Mouse (Mus musculus) heart, embryonic 16.5 days (tissue): Measurements from ENCODE around the gene Fnip1. TPM values are rescaled to one million over a fixed set of nuclear protein-coding genes. Genes with fewer than 3 reads are reported as not detected.

Experiments
- ATAC-seq: fragments of 200-750 bp; cut with Nextera tagmentation; replicated peaks from 2 replicates; pipeline ENCODE4 v1.8.0; 2017; ENCODE audit warnings: moderate number of reproducible peaks; ENCODE audit not compliant: insufficient read depth, low FRiP score; ENCODE audit errors: extremely low read depth
- H3K27ac ChIP-seq: fragments of 300-500 bp; sonication (generic); 2 replicates; pipeline ENCODE4 v1.5.1; 2014; ENCODE audit warnings: mild to moderate bottlenecking, low read length, control low read depth, moderate library complexity
- H3K27me3 ChIP-seq: fragments of 300-500 bp; sonication (generic); 2 replicates; pipeline ENCODE4 v1.6.1; 2014; ENCODE audit warnings: low read length, mixed read lengths; ENCODE audit not compliant: control insufficient read depth, insufficient read depth
- H3K36me3 ChIP-seq: fragments of 300-500 bp; sonication (generic); 2 replicates; pipeline ENCODE4 v1.6.1; 2014; ENCODE audit not compliant: control insufficient read depth, insufficient read depth
- H3K4me1 ChIP-seq: fragments of 300-500 bp; sonication (generic); 2 replicates; pipeline ENCODE4 v1.6.1; 2014; ENCODE audit warnings: low read length, mixed read lengths; ENCODE audit not compliant: control insufficient read depth, insufficient read depth
- H3K4me2 ChIP-seq: fragments of 300-500 bp; sonication (generic); 2 replicates; pipeline ENCODE4 v1.6.1; 2014; ENCODE audit warnings: low read depth, mild to moderate bottlenecking, control low read depth, low read length
- H3K4me3 ChIP-seq: fragments of 300-500 bp; sonication (generic); 2 replicates; pipeline ENCODE4 v1.5.1; 2014; ENCODE audit warnings: mild to moderate bottlenecking, control low read depth, low read length
- H3K9ac ChIP-seq: fragments of 300-500 bp; sonication (generic); 2 replicates; pipeline ENCODE4 v1.6.1; 2014; ENCODE audit warnings: low read length, control low read depth
- H3K9me3 ChIP-seq: fragments of 300-500 bp; sonication (generic); replicated peaks from 2 replicates; pipeline ENCODE4 v1.6.1; 2016; ENCODE audit warnings: low read length; ENCODE audit not compliant: control insufficient read depth
- WGBS: fragments of 180-500 bp; shearing (Covaris S2); extraction: QIAGEN DNeasy Blood & Tissue Kit; methylation state at CpG from one replicate; pipeline ENCODE4 v1.1.7; 2014; 5-methylcytosine and 5-hydroxymethylcytosine counted together
- polyA plus RNA-seq: library from polyadenylated mRNA; unstranded; fragments of >200 nt; fragmentation: Nextera tagmentation; extraction: Ambion mirVana; gene quantifications from 2 replicates; pipeline ENCODE4 v1.2.1, GENCODE M21; 2015

The Fnip1 gene
- polyA plus RNA-seq, 1 experiment from 2014 or later: 9.3 TPM

DNA sequence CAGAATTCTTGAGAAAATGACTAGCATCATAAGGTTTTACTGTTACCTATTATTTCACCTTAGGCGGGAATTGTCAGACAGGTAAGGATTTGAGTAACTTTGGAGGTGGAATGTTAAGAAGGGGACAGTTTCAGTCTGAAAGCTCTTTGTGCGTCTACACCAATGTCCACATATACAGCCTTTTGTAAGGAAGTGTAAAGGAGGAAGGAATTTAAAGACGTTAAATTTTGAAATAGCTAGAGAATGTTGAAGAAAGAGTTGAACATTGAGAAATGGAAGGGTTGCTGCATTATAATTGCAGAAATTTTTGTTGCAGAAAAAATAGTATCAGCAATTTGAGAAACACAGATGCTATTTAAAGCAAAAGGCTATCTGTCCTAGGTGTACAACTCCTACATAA is 48.0 kb downstream of the Fnip1 start:
- Histone ChIP-seq H3K36me3 (peaks cover 5% of the 10 kb centered on the region; the same call in 1 of the 2 replicates), H3K27ac (no peak overlapping the region), H3K4me1 (no peaks in the 10 kb centered on the region), H3K4me2 (no peak overlapping the region), H3K4me3 (no peak overlapping the region), H3K27me3 (no peaks in the 10 kb centered on the region), H3K9ac (no peak overlapping the region), H3K9me3 (no peaks in the 10 kb centered on the region)
- WGBS: 82% methylated on average over 3 of the region's 3 CpGs
- no peak for ATAC-seq

DNA sequence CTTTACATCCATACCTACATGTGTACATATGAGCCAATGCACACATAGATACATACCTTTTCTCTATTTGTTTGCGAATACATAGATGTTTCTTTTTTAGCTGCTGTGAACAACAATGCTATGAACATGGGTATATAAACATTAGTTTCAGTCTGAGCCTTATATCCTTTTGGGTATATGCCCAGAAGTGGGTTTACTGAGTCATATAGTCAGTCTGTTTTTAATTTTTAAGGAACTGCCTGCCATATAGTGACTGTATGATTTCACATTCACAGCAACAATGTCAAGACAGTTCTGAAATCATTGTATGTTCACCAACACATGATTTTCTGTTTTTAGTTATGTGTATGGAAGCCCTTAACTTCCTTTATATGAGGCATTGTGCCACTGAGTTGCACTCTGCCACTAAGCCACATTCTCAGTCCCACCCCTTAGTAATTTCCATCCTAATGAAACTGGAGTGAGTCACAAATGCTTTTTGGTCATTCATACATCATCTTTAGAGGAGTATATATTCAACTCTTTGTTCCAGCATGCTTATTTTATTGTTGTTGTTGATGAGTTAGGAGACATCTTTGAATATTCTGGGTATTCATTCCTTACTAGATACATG is 54.1 kb downstream of the Fnip1 start:
- H3K9me3 ChIP-seq: no peaks in the 10 kb centered on the region
- peaks cover 8% of the 10 kb centered on the region; the same call in 1 of the 2 replicates for H3K36me3 ChIP-seq
- H3K4me2 ChIP-seq: no peak overlapping the region
- no peaks in the 10 kb centered on the region for H3K4me1 ChIP-seq
- WGBS: 95% methylated on average over 1 of the region's 1 CpGs
- no peaks in the 10 kb centered on the region for H3K27me3 ChIP-seq
- H3K27ac ChIP-seq: no peak overlapping the region
- H3K4me3 ChIP-seq: no peak overlapping the region
- H3K9ac ChIP-seq: no peak overlapping the region
- ATAC-seq: no peak

DNA sequence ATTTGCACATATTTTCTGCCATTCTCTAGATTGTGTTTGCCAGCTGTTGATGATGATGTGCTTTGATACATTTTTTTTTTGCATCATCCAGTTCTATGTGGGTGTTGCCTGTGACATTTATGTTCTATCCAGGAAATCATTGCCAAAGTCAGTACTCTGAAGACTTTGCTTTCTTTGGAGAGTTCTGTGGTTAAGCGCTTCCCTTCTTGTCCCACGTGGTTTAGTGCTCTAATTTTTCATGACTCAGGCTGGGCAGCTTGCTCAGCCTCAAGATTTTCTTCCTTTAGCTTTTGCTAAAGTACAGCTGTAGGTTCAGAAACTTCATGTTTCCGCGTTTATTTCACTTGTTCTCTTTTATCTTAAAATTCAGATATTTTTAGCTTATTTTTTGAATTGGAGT is 54.6 kb downstream of the Fnip1 start:
- Histone ChIP-seq H3K9ac (no peak overlapping the region), H3K4me2 (no peak overlapping the region), H3K27me3 (no peaks in the 10 kb centered on the region), H3K9me3 (no peaks in the 10 kb centered on the region), H3K4me3 (no peak overlapping the region), H3K36me3 (peaks cover 8% of the 10 kb centered on the region; the same call in 1 of the 2 replicates), H3K4me1 (no peaks in the 10 kb centered on the region), H3K27ac (no peak overlapping the region; the same call in 1 of the 2 replicates)
- WGBS: 66% methylated on average over 4 of the region's 4 CpGs
- ATAC-seq: no peak

DNA sequence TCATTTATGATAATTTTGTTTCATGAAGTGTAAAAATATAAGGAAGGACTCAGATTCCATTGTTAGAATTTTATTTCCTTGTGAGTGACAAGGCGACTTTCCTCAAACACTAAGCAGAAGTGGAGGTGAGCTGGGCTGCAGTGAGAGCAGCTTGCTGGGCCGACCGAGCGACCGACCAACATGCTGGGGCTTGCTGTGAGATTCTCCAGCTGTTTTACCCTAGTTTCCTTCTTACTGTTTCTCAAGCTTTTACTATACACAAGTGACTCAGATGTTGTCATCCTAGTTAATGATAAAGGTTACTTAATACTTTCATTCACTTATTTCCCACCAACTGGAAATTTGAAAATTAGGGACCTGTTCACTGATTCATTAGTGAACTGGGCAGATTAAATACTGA is 61.8 kb downstream of the Fnip1 start:
- Histone ChIP-seq H3K27ac (no peak overlapping the region), H3K9ac (no peak overlapping the region), H3K36me3 (peaks cover 15% of the 10 kb centered on the region), H3K9me3 (no peaks in the 10 kb centered on the region), H3K4me3 (no peak overlapping the region), H3K4me2 (no peak overlapping the region), H3K27me3 (no peaks in the 10 kb centered on the region), H3K4me1 (no peaks in the 10 kb centered on the region)
- ATAC-seq: no peak
- WGBS: 80% methylated on average over 5 of the region's 5 CpGs

DNA sequence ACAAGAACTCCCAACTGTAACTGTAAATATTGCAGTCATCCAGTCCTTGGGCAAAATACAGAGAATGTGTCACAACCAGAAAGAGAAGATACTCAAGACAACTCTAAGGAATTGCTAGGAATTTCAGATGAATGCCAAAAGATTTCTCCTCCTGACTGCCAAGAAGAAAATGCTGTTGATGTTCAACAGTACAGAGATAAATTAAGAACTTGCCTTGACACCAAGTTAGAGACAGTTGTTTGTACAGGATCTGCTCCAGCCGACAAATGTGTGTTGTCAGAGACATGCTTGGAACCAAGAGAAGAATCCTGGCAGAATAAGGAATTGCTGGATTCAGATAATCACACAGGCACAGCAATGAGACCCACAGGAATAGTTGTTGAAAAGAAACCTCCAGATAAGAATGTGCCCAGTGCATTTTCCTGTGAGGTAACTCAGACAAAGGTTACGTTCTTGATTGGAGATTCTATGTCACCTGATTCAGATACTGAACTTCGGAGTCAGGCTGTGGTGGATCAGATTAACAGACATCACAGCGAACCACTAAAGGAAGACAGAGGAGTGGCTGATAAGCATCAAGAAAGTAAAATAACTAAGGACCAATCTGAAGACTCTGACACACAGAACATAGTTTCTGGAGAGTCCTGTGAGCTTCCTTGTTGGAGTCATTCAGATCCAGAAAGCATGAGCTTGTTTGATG is 64.7 kb downstream of the Fnip1 start:
- peak overlapping the region; percentile 34; the same call in 1 of the 2 replicates for H3K27ac ChIP-seq
- no peaks in the 10 kb centered on the region for H3K27me3 ChIP-seq

DNA sequence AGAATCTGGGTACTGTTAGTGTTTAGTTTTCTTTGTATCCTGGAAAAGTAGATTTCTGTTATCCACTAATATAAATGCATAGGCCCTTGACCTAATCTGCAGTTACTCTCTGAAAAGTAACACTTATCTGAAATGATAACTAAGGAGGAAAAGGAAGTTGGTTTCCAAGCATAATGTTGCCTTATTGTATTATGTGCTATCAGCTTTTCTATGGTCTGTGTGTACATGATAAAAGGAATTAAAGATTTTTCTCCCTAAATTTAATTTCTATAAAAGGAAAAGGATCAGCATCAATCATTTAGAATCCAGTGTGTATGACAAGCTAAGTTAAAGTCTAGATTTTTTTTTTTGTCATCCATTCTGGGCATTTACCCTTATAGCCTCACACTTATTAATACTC is 75.6 kb downstream of the Fnip1 start:
- no peak overlapping the region for H3K27ac ChIP-seq
- no peaks in the 10 kb centered on the region for H3K4me1 ChIP-seq
- H3K27me3 ChIP-seq: no peaks in the 10 kb centered on the region
- no peak overlapping the region for H3K9ac ChIP-seq
- no peak overlapping the region for H3K4me3 ChIP-seq
- ATAC-seq: no peak
- no peak overlapping the region for H3K4me2 ChIP-seq
- H3K36me3 ChIP-seq: peaks cover 17% of the 10 kb centered on the region; the same call in 1 of the 2 replicates
- H3K9me3 ChIP-seq: no peaks in the 10 kb centered on the region

More for the DNA sequence above, 64.7 kb downstream of the Fnip1 start:
- Histone ChIP-seq H3K4me2 (no peak overlapping the region), H3K9me3 (no peaks in the 10 kb centered on the region), H3K4me1 (no peaks in the 10 kb centered on the region), H3K4me3 (no peak overlapping the region), H3K9ac (no peak overlapping the region), H3K36me3 (peaks cover 12% of the 10 kb centered on the region)
- peak; percentile 18; the same call in 1 of the 2 replicates for ATAC-seq
- WGBS: 47% methylated on average over 4 of the region's 4 CpGs

DNA sequence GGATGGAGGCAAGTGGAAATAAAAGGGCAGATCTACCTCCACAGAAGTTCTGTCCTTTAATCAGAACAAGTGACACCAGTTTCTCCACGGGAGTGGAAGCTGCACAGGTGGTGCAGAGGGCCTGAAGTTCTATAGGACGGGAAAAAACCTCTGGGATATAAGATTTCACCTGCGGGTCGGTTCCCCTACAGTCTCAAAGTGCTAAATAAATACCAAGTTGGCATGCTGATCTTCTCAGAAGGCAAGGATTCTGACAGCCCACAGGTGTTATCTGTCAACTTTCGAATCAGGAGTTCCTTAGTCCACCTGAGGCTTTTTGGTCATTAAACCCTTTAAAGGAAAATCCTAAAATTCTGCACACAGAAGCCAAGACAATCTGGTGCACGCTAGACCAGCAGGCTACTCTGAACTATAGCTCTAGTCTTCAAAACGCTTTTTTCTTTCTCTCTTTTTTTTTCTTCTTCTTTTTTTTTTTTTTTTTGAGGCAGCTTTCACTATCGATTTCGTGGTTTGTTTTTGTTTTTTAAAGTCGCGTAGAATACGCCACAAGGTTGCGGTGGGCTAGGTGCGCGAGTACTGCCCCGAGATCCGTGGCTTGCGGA is 84.0 kb downstream of the Fnip1 start:
- peak overlapping the region; percentile 74 for H3K4me2 ChIP-seq
- no peaks in the 10 kb centered on the region for H3K36me3 ChIP-seq
- no peaks in the 10 kb centered on the region for H3K9me3 ChIP-seq
- H3K27ac ChIP-seq: peak overlapping the region; percentile 97
- H3K4me3 ChIP-seq: peak overlapping the region; percentile 100
- 2% methylated on average over 18 of the region's 18 CpGs for WGBS
- H3K9ac ChIP-seq: peak overlapping the region; percentile 80
- no peak for ATAC-seq
- H3K4me1 ChIP-seq: peaks cover 27% of the 10 kb centered on the region
- H3K27me3 ChIP-seq: no peaks in the 10 kb centered on the region

DNA sequence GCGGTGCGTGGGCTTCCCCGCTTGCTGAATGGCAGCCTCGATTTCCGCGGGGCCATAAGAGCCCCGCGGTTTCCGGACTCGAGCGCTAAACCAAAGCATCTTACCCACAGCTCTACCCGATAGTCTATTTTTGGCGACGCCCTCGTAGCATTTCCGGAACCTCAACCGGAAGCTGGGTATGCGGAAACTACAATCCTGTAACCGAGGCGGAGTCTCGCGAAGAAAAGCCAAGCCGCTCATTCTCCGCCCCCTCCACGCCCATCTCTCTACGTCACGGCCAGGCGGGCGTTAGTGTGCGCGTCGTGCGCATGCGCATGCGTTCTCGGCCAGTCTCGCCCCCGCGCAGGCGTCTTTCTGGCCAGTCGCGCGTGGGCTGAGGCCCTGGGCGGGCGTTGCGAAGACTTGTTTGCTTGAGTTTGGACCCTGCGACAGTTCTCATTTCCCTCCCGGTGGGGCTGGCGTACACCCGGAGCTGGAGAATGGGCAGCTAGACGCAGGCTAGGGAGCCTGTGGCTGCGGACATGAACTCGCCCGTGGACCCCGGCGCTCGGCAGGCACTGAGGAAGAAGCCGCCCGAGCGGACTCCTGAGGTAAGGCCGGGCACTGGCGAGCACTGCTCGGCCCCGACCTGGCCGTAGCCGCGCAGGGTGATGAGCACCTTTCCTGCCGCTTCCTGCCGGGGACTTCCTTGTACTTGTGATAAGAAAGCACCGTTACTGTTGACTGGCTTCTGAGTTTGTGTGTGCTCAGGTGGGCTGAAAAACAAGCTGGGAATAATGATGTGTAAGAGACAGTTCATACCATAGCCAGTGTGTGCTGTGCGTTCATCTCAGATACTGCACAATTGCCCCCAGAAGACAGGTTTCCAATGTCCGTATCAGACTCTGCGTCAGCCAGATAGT is 84.8 kb downstream of the Fnip1 start, which contains the start of gene Rapgef6:
Rapgef6 (plus strand) TSS at position 319 of the 902 bp plus-strand sequence.
- peak within 1 kb of the TSS; percentile 97 for H3K9ac ChIP-seq
- H3K4me2 ChIP-seq: peak within 1 kb of the TSS; percentile 76
- H3K9me3 ChIP-seq: no peaks in the 10 kb centered on the region
- no peaks in the 10 kb centered on the region for H3K36me3 ChIP-seq
- peak within 1 kb of the TSS; percentile 97 for H3K27ac ChIP-seq
- under 1% methylated on average over 73 of the region's 73 CpGs for WGBS
- peaks cover 28% of the 10 kb centered on the region for H3K4me1 ChIP-seq
- H3K27me3 ChIP-seq: no peaks in the 10 kb centered on the region
- ATAC-seq: peak; percentile 93
- peak within 1 kb of the TSS; percentile 100 for H3K4me3 ChIP-seq
